Mouse (Mus musculus) pancreas, adult 10 weeks (tissue): ENCODE measurements around the gene Fam240a. TPM values are rescaled to one million over a fixed set of nuclear protein-coding genes. Genes with fewer than 3 reads are reported as not detected.

ENCODE experiments used
- polyA plus RNA-seq: library from polyadenylated mRNA; stranded (reverse); fragments of 350-450 nt; fragmentation: Illumina TruSeq; extraction: RNeasy Lipid Tissue Mini Kit (QIAGEN cat#74804); gene quantifications from one replicate; pipeline ENCODE4 v1.2.3, GENCODE M21; 2015; ENCODE audit warnings: low read depth, low replicate concordance; ENCODE audit not compliant: insufficient read depth

The Fam240a gene
- polyA plus RNA-seq = not detected

DNA sequence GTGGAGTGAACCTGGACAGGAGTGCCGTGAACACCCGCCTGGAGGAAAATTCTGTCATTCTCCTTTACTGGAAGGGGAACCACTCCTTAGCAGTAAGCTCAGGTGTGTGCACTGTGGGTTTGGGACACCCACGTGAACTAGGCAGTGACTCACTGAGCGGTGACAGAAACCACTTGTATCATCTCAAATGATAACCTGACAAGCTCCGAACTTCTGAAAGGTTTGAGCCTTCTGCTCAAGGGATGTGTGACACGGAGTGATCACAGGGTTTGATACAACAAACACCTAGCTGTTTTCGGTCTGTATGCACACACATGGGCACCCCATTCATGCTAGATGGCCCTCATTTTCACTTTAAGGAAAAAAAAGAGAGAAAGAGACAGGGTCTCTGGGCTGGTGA, at the start of gene Fam240a:
Fam240a (minus strand) TSS at position 76 of the 400 bp plus-strand sequence.

DNA sequence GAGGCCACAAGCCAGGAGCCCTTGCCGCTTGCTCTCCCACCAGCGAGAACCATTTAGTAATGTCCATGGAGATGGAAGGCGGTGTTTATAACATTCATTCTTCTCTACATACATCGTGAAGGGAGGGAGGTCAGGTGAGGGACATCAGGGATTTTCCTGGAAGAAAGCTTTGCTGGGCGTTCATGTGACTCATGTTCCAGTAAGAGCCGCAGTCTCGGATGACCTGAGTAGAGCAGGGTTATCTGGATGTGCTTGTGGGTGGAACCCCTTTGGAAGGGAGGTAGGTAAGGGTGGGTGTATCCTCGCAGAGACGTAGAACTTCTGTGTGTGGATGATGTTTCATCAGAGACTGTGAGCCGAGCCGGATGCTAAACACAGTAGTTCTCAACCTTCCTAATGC, 34.7 kb upstream of the Fam240a start, which contains the start of gene Lrrc2:
Lrrc2 (plus strand) TSS at position 149 of the 400 bp plus-strand sequence.

DNA sequence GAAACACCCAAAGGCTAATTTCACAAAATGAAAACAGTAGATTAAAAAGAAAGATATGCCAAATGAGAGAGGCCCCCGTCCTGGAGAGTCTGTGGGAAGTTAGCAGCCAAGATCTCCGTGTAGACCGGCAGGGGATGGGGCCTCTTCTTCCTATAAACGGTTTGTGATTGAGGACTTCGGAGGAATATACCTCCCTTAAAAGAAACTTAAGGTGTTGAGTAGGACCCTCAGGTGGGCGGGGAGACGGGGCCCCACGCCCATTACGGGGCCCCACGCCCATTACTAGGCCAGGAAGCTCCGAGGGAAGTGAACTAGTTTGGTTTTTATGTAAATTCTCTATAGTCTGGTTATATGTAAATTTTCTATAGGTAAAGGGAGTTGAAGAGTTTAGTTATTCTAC, 29.3 kb upstream of the Fam240a start, which contains the start of gene Tdgf1:
Tdgf1 (minus strand) TSS at position 233 of the 400 bp plus-strand sequence.

DNA sequence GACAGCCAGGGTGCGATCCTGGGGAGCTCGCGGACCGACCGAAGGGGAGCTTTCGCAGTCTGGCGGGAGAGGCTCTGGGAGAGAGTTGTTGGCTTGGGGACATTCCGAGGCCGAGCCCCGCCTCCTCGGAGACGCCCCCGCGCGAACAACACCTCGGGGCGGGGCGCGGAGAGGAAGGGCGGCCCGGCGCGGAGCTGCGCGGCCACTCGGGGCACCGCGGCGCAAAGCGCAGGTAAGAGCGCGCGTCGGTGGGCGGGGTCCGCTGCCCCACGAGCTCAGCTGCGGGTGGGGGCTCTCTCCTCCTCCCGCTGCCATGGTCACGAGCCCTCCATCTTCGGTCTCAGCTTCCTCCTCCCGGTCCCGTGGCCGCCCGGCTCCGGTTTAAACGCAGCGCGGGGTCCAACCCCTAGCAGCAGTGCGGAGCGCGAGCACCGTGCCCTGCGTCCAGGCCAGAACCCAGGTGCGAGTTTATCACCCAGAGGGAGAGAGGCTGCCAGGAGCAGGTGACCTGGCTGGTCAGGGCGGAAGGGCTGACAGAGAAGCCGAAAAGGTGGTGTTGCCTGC, 36.6 kb downstream of the Fam240a start, which contains the start of gene Tmie:
Tmie (minus strand) TSS at position 116 of the 564 bp plus-strand sequence.

DNA sequence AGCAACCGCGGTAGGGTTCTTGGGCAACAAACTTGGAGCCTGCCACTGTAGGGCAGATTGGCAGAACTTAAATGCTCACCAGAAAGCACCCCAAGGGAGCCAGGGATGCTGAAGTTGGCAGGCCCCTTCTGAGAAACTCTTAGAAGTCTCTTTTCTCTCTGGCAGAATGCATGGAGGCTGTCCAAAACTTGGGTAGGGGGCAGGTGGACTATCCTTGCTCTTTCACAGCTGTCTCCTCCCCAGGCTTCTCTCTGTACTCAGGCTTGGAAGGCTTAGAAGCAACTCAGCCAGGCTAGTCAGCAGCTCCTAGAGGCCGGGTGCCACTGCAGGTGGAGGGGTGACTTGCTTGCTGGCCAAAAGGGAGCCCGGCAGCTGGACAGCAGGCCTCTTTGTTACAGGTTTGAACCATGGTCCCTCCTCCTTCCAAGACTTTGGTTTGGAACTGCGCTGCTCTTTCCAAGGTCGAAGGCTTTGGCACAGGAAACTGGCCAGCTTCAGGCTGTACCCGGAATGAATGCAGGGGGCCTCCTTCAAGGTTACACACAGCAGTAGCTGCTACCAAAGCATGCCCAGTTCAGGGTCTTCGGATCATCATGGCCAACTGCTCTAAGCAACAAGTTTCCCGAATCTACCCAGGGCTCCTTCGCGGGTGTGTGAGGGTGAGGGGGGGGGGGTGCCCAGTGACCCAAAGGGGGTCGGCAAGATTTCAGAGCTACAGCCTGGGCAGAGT, 37.3 kb downstream of the Fam240a start, which contains the start of gene Als2cl:
Als2cl (plus strand) TSS at position 680 of the 730 bp plus-strand sequence.

Other genes with a start within 250 kb of the Fam240a start
- not detected for gene Myl3, start 175.0 kb downstream of the Fam240a start, polyA plus RNA-seq
- 1.5 TPM for gene Pth1r, start 169.7 kb downstream of the Fam240a start, polyA plus RNA-seq
- gene Prss42, start 118.7 kb downstream of the Fam240a start, polyA plus RNA-seq = not detected
- not detected for gene Prss44, start 102.9 kb downstream of the Fam240a start, polyA plus RNA-seq
- gene Prss43, start 90.2 kb downstream of the Fam240a start, polyA plus RNA-seq = not detected
- not detected for gene Prss45, start 82.3 kb downstream of the Fam240a start, polyA plus RNA-seq
- gene Prss46, start 72.4 kb downstream of the Fam240a start, polyA plus RNA-seq = not detected
- not detected for gene Prss50, start 58.9 kb downstream of the Fam240a start, polyA plus RNA-seq
- 16.5 TPM for gene Als2cl, start 37.0 kb downstream of the Fam240a start, polyA plus RNA-seq
- gene Tmie, start 36.7 kb downstream of the Fam240a start, polyA plus RNA-seq = 2.2 TPM
- gene Tdgf1, start 29.3 kb upstream of the Fam240a start, polyA plus RNA-seq = not detected
- gene Lrrc2, start 34.7 kb upstream of the Fam240a start, polyA plus RNA-seq = not detected
- 4.7 TPM for gene Rtp3, start 73.7 kb upstream of the Fam240a start, polyA plus RNA-seq
- not detected for gene Ltf, start 102.4 kb upstream of the Fam240a start, polyA plus RNA-seq
- 5.2 TPM for gene Ccrl2, start 140.7 kb upstream of the Fam240a start, polyA plus RNA-seq
- 12.1 TPM for gene Lrrfip2, start 200.7 kb upstream of the Fam240a start, polyA plus RNA-seq